Mouse (Mus musculus) ES-E14 (cell line): ENCODE data around the gene Atp8a1.

Source experiments
- CHD2 ChIP-seq: IDR thresholded peaks from 2 replicates; pipeline ENCODE4 v1.6.1; 2014; ENCODE audit warnings: mild to moderate bottlenecking, low read depth, low read length, inconsistent platforms
- HCFC1 ChIP-seq: IDR thresholded peaks from 2 replicates; pipeline ENCODE4 v1.6.1; 2012; ENCODE audit warnings: low read length, inconsistent platforms, borderline replicate concordance; ENCODE audit not compliant: insufficient read depth
- MAFK ChIP-seq: IDR thresholded peaks from 2 replicates; pipeline ENCODE4 v1.6.1; 2014; ENCODE audit warnings: mild to moderate bottlenecking, low read depth, low read length, inconsistent platforms; ENCODE audit not compliant: insufficient read depth
- ZC3H11A ChIP-seq: IDR thresholded peaks from 2 replicates; pipeline ENCODE4 v1.6.1; 2012; ENCODE audit warnings: low read depth, mild to moderate bottlenecking, inconsistent platforms, low read length, borderline replicate concordance
- ZNF384 ChIP-seq: IDR thresholded peaks from 2 replicates; pipeline ENCODE4 v1.6.1; 2012; ENCODE audit warnings: low read depth, low read length, inconsistent platforms

GRCm38 (mm10) chr5:67605951-67606350 is 241.3 kb downstream of the Atp8a1 start:
- no peak for TF ChIP-seq MAFK
- no peak for TF ChIP-seq ZNF384
- no peak for TF ChIP-seq CHD2
- no peak for TF ChIP-seq ZC3H11A
- no peak for TF ChIP-seq HCFC1
